Mouse (Mus musculus) hindbrain, embryonic 12.5 days (tissue): ENCODE data around the gene Esr2. TPM values are rescaled to one million over a fixed set of nuclear protein-coding genes. Genes with fewer than 3 reads are reported as not detected.
A peak's percentile ranks its signal among the peaks of the same experiment; 100 is the strongest.
"Not testable (repeated sequence)": the region's sequence is repeated elsewhere in the genome, so short reads cannot be mapped to it uniquely, and the experiment has no call there.

Experiments used
- ATAC-seq: fragments of 200-750 bp; cut with Nextera tagmentation; 2 replicates; pipeline ENCODE4 v1.8.0; 2017; ENCODE audit warnings: moderate TSS enrichment; ENCODE audit not compliant: low FRiP score
- H3K27ac ChIP-seq: fragments of 300-500 bp; sonication (generic); 2 replicates; pipeline ENCODE4 v1.5.1; 2016; ENCODE audit warnings: mild to moderate bottlenecking
- H3K27me3 ChIP-seq: fragments of 300-500 bp; sonication (generic); 2 replicates; pipeline ENCODE4 v1.6.1; 2016; ENCODE audit warnings: mild to moderate bottlenecking
- H3K36me3 ChIP-seq: fragments of 300-500 bp; sonication (generic); 2 replicates; pipeline ENCODE4 v1.6.1; 2016; ENCODE audit warnings: mild to moderate bottlenecking
- H3K4me1 ChIP-seq: fragments of 300-500 bp; sonication (generic); 2 replicates; pipeline ENCODE4 v1.6.1; 2016
- H3K4me2 ChIP-seq: fragments of 300-500 bp; sonication (generic); replicated peaks from 2 replicates; pipeline ENCODE4 v1.6.1; 2016; ENCODE audit warnings: mild to moderate bottlenecking
- H3K4me3 ChIP-seq: fragments of 300-500 bp; sonication (generic); 2 replicates; pipeline ENCODE4 v1.5.1; 2016; ENCODE audit warnings: mild to moderate bottlenecking
- H3K9ac ChIP-seq: fragments of 300-500 bp; sonication (generic); 2 replicates; pipeline ENCODE4 v1.6.1; 2016; ENCODE audit warnings: mild to moderate bottlenecking, moderate library complexity
- H3K9me3 ChIP-seq: fragments of 300-500 bp; sonication (generic); replicated peaks from 2 replicates; pipeline ENCODE4 v1.6.1; 2016; ENCODE audit warnings: mild to moderate bottlenecking
- WGBS: fragments of 180-500 bp; shearing (Covaris S2); methylation state at CpG from one replicate; pipeline ENCODE4 v1.1.7; 2016; 5-methylcytosine and 5-hydroxymethylcytosine counted together
- polyA plus RNA-seq: library from polyadenylated mRNA; unstranded; fragments of >200 nt; fragmentation: Nextera tagmentation; extraction: Ambion mirVana; gene quantifications from 2 replicates; pipeline ENCODE4 v1.2.1, GENCODE M21; 2016

Gene Esr2
- polyA plus RNA-seq = 0.22 and 0.47 TPM in 2 replicates

DNA sequence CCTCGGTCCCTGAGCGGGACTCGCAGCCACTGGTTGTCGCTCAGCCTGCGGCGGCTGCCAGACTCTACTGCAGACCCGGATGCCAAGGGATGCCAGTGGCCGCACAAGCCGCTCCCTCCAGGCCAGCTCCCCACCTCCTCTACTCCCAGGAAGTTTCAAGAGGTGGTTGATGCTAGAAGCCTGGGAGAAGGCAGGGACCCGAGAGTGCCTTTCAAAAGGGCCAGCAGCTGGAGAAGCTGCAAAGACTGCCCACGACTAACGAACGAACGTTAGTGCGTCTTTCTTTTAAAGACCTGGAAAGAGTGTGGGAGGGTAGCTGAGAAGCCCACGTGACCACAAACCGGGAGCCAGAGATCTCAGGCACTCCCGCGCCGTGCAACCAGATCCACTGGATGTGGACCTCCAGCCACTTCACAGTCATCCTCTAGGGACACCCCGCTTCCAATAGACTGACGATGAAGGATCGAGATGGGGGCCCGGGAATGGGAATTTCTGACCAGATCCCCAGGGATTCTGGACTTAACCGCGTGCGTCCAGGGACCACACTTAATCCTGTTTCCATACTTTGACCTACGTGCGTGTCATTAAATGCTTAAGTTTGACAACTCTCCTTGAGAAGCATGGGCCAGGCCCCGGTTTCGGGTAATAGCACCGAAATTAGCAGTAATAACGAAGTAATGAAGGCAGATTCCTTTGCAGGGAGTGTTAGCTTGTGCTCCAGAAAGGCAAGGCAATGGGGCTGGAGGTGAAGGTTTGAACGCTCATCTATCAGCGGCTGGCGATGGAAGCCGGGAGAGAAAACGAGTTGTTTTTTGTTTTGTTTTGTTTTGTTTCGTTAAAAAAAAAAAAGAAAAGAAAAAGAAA lies at the start of gene Esr2:
TSS of gene Esr2 (minus strand) at position 260 of the 864 bp plus-strand sequence.
- Histone ChIP-seq H3K9me3 (no peaks in the 10 kb centered on the region), H3K4me1 (no peaks in the 10 kb centered on the region), H3K9ac (peak within 1 kb of the TSS; percentile 52), H3K36me3 (no peaks in the 10 kb centered on the region), H3K27me3 (peaks cover 7% of the 10 kb centered on the region), H3K27ac (no peak within 1 kb of the TSS), H3K4me2 (peak within 1 kb of the TSS; percentile 95), H3K4me3 (peak within 1 kb of the TSS; percentile 41)
- peak; percentile 67; the same call in 1 of the 2 replicates for ATAC-seq
- WGBS = under 1% methylated on average over 39 of the region's 39 CpGs

DNA sequence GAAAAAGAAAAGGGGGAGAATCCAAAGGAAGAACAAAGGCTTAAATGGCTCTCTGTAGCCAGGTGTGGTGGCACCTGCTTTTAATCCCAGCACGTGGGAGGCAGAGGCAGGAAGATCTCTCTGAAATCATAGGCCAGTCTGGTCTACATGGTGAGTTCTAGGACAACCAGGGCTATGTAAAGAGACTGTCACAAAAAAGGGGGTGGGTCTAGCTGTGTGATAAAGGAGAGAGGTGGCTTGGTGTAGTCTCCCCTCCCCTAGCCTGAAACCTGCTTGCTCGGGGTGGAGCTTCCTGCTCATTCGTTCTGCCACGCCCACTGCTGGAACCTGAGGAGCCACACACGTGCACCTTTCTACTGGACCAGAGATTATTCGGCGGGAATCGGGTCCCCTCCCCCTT lies 45.0 kb upstream of the Esr2 start:
- not testable (repeated sequence) for ATAC-seq, H3K4me1 ChIP-seq, H3K4me3 ChIP-seq, H3K36me3 ChIP-seq, H3K4me2 ChIP-seq, H3K9me3 ChIP-seq, H3K27ac ChIP-seq, H3K9ac ChIP-seq, H3K27me3 ChIP-seq
- WGBS = 70% methylated on average over 2 of the region's 8 CpGs

DNA sequence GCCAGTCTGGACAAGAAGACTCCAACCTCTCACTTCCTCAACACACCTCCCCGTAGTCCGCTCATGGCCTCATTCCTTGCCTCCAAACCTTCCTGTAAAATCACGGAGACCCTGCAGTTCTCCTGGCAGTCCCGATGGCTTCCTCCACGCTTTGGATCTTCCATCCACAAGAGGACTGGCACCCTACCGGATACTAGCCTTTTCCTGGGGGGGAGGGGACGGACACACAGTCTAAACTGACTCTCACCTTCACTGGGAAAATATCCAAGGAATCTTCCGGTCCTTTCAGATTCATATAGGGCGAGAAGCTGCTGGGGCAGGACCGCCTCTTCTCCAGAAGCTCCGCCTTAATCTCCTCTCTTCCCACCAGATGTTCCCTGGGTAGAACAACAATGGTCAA lies 39.7 kb upstream of the Esr2 start:
- Histone ChIP-seq H3K4me3 (no peak overlapping the region), H3K9ac (no peak overlapping the region), H3K27me3 (no peaks in the 10 kb centered on the region), H3K27ac (no peak overlapping the region), H3K4me2 (no peak overlapping the region), H3K36me3 (no peaks in the 10 kb centered on the region), H3K9me3 (no peaks in the 10 kb centered on the region), H3K4me1 (peaks cover 7% of the 10 kb centered on the region; the same call in 1 of the 2 replicates)
- ATAC-seq = no peak
- WGBS = 77% methylated on average over 11 of the region's 11 CpGs

- no peaks in the 10 kb centered on the region for H3K9me3 ChIP-seq
- peaks cover 7% of the 10 kb centered on the region; the same call in 1 of the 2 replicates for H3K4me1 ChIP-seq
- H3K9ac ChIP-seq = no peak overlapping the region
- no peaks in the 10 kb centered on the region for H3K36me3 ChIP-seq
- WGBS = 19% methylated on average over 5 of the region's 5 CpGs
- no peaks in the 10 kb centered on the region for H3K27me3 ChIP-seq
- no peak overlapping the region for H3K4me3 ChIP-seq
- H3K4me2 ChIP-seq = no peak overlapping the region
- ATAC-seq = no peak
- H3K27ac ChIP-seq = no peak overlapping the region
These were observed 38.1 kb upstream of the Esr2 start for GRCm38 (mm10) chr12:76215121-76215520.

DNA sequence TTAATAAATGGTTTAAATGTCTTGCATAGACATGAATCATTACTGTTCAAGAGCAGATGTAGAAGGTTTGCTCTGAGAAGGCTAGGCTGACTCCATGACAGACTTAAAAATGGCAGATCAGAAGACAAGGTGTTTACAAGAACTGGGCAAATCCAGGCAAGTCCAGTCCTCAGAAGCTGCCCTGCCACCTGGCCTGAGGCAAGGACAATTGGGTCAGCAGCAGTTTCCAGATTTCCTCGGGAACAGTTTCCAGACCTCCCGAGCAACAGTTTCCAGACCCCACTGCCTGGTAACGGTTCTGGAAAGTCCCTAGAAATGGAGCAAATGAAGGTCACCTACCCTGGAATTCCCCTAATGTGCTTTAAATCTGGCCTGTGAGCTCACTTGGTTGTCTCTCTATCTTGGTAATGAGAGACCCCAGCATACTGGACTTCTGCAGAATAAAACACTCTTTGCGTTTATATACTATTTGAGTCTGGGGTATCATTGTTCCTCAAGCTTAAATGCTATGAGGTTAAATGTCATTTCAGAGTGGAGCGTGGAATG lies 32.4 kb upstream of the Esr2 start:
- no peak overlapping the region for H3K4me3 ChIP-seq
- no peak overlapping the region for H3K27ac ChIP-seq
- no peaks in the 10 kb centered on the region for H3K9me3 ChIP-seq
- no peak overlapping the region for H3K9ac ChIP-seq
- ATAC-seq = no peak
- no peaks in the 10 kb centered on the region for H3K4me1 ChIP-seq
- H3K4me2 ChIP-seq = no peak overlapping the region
- 89% methylated on average over 5 of the region's 5 CpGs for whole genome bisulfite sequencing
- H3K36me3 ChIP-seq = no peaks in the 10 kb centered on the region
- H3K27me3 ChIP-seq = no peaks in the 10 kb centered on the region

GRCm38 (mm10) chr12:76200326-76200725 lies 23.3 kb upstream of the Esr2 start:
- no peak for ATAC-seq
- no peak overlapping the region for H3K4me3 ChIP-seq
- H3K4me1 ChIP-seq = peaks cover 8% of the 10 kb centered on the region
- no peak overlapping the region for H3K9ac ChIP-seq
- no peaks in the 10 kb centered on the region for H3K36me3 ChIP-seq
- H3K9me3 ChIP-seq = no peaks in the 10 kb centered on the region
- WGBS = 73% methylated on average over 4 of the region's 4 CpGs
- no peak overlapping the region for H3K4me2 ChIP-seq
- H3K27ac ChIP-seq = no peak overlapping the region
- H3K27me3 ChIP-seq = peaks cover 7% of the 10 kb centered on the region

DNA sequence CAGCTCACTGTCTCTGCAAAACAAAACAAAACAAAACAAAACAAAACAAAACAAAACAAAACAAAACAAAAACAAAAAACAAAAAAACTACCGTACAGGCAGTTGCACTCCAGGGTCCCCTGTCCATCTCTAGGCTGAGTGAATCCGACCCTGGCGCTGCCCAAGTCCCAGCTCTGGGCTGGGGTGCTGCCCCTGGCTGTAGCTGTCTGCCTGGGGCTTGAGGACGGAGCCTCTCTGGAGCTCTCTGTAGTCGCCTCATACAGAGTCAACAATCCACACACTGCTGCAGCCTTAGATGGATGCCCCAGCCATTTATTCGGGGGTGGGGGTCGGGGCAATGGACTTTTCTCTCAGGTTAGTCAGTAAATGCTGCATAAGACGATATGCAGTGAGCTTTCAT lies 20.0 kb upstream of the Esr2 start:
- Histone ChIP-seq H3K4me1 (peaks cover 8% of the 10 kb centered on the region), H3K4me2 (peak overlapping the region; percentile 93), H3K9me3 (no peaks in the 10 kb centered on the region), H3K27me3 (peaks cover 11% of the 10 kb centered on the region), H3K36me3 (no peaks in the 10 kb centered on the region), H3K9ac (peak overlapping the region; percentile 40; the same call in 1 of the 2 replicates), H3K4me3 (peak overlapping the region; percentile 37; the same call in 1 of the 2 replicates), H3K27ac (no peak overlapping the region)
- WGBS = 41% methylated on average over 8 of the region's 8 CpGs
- ATAC-seq = peak; percentile 66

- Histone ChIP-seq H3K36me3 (no peaks in the 10 kb centered on the region), H3K4me2 (peak overlapping the region; percentile 93), H3K4me1 (peaks cover 8% of the 10 kb centered on the region), H3K27ac (no peak overlapping the region), H3K27me3 (peaks cover 11% of the 10 kb centered on the region), H3K4me3 (peak overlapping the region; percentile 37), H3K9ac (peak overlapping the region; percentile 40), H3K9me3 (no peaks in the 10 kb centered on the region)
- peak; percentile 79 for ATAC-seq
- WGBS = 6% methylated on average over 6 of the region's 6 CpGs
These were observed 19.6 kb upstream of the Esr2 start for GRCm38 (mm10) chr12:76196709-76197054.

DNA sequence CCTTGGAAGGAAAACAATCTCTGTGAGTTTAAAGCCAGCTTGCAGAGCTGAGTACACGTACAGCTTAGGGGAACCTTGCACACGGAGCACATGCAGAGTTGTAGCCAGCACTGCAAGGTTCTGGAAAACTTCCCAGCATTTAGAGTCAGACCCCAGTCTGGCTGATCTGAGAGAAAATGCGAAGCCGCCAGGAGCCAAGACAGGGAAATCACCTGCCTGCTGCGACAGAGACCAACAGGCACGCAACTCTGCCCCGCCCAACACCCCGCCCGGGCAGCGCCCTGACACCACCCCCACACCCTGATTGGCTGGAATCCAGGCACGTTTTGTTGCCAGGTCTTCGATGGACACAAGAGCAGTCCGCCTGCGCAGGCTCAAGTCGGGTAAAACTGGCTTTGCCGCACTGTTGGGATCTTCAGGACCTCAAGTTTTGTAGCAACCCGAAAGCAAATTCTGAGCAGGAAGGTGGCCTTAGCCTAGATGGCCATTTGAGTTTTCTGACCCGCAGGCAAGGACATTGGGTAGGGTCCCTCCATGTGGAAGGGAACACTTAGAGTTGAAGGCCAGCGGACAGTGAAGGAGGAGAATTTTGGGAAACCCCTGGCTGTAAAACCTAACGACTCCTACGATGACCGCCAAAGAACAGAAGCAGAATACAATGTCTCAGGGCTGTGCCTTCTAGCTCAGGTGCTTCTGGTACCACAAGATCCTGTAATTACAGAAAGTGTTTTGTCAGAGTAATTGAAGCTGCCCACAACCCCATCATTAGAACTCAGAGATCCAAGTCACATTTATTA lies 19.1 kb upstream of the Esr2 start:
- 0 out of 2 replicates have a peak overlapping the region, but pooled peaks have one; percentile 17 for H3K27ac ChIP-seq
- ATAC-seq = peak; percentile 87
- WGBS = under 1% methylated on average over 22 of the region's 22 CpGs
- H3K4me2 ChIP-seq = peak overlapping the region; percentile 93
- H3K9me3 ChIP-seq = no peaks in the 10 kb centered on the region
- H3K9ac ChIP-seq = peak overlapping the region; percentile 51
- peak overlapping the region; percentile 37 for H3K4me3 ChIP-seq
- no peaks in the 10 kb centered on the region for H3K36me3 ChIP-seq
- peaks cover 11% of the 10 kb centered on the region for H3K27me3 ChIP-seq
- H3K4me1 ChIP-seq = peaks cover 8% of the 10 kb centered on the region

GRCm38 (mm10) chr12:76194526-76194925 lies 17.5 kb upstream of the Esr2 start:
- H3K4me2 ChIP-seq = no peak overlapping the region
- H3K4me3 ChIP-seq = no peak overlapping the region
- no peak overlapping the region for H3K27ac ChIP-seq
- H3K9ac ChIP-seq = no peak overlapping the region
- 74% methylated on average over 3 of the region's 3 CpGs for WGBS
- H3K9me3 ChIP-seq = no peaks in the 10 kb centered on the region
- H3K4me1 ChIP-seq = peaks cover 8% of the 10 kb centered on the region
- H3K27me3 ChIP-seq = peaks cover 11% of the 10 kb centered on the region
- no peaks in the 10 kb centered on the region for H3K36me3 ChIP-seq
- ATAC-seq = no peak

GRCm38 (mm10) chr12:76190940-76191339 lies 13.9 kb upstream of the Esr2 start:
- H3K4me3 ChIP-seq = no peak overlapping the region
- WGBS = 46% methylated on average over 11 of the region's 11 CpGs
- H3K4me2 ChIP-seq = no peak overlapping the region
- ATAC-seq = peak; percentile 50; the same call in 1 of the 2 replicates
- H3K27me3 ChIP-seq = peaks cover 10% of the 10 kb centered on the region
- H3K4me1 ChIP-seq = peaks cover 3% of the 10 kb centered on the region; the same call in 1 of the 2 replicates
- H3K9ac ChIP-seq = no peak overlapping the region
- no peaks in the 10 kb centered on the region for H3K36me3 ChIP-seq
- H3K27ac ChIP-seq = no peak overlapping the region
- H3K9me3 ChIP-seq = no peaks in the 10 kb centered on the region

DNA sequence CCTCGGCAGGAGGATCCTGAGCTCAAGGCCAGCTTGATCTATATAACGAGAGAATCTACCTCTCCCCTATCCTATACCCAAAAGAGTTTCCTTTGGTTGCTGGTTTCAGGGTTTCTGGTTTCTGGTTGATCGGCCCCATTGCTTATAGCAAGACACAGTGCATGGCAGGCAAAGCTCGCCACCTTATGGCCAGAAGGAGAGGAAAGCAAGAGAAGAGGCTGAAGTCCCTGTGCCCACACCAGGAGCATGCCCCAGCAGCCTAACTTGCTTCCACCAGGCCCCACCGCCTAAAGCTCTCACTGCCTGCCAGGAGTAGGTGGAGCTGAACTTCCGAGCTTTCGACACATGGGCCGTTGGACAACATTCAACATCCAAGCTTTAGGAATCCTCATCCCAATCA lies 10.8 kb upstream of the Esr2 start:
- 52% methylated on average over 8 of the region's 8 CpGs for WGBS
- no peak overlapping the region for H3K9ac ChIP-seq
- H3K9me3 ChIP-seq = no peaks in the 10 kb centered on the region
- no peaks in the 10 kb centered on the region for H3K27me3 ChIP-seq
- H3K4me1 ChIP-seq = no peaks in the 10 kb centered on the region
- no peak overlapping the region for H3K27ac ChIP-seq
- H3K4me3 ChIP-seq = no peak overlapping the region
- H3K36me3 ChIP-seq = no peaks in the 10 kb centered on the region
- H3K4me2 ChIP-seq = no peak overlapping the region
- ATAC-seq = no peak
